Mouse (Mus musculus) heart, postnatal 0 days (tissue): Measurements from ENCODE around the gene Slc25a33.

Experiments used
- CTCF ChIP-seq: IDR thresholded peaks from 2 replicates; pipeline ENCODE4 v1.5.1; 2016; ENCODE audit warnings: antibody characterized with exemption, control low read depth, low read depth
- EP300 ChIP-seq: IDR thresholded peaks from 2 replicates; pipeline ENCODE4 v1.6.1; 2016; ENCODE audit warnings: antibody characterized with exemption, low read depth

- TF ChIP-seq CTCF, result no peak
- TF ChIP-seq EP300, result no peak
Measured at GRCm38 (mm10) chr4:149752836-149753235, 21.2 kb downstream of the Slc25a33 start.
